Comparison of ENCODE assay signal across 8 mouse cellular contexts in the genomic region with DNA sequence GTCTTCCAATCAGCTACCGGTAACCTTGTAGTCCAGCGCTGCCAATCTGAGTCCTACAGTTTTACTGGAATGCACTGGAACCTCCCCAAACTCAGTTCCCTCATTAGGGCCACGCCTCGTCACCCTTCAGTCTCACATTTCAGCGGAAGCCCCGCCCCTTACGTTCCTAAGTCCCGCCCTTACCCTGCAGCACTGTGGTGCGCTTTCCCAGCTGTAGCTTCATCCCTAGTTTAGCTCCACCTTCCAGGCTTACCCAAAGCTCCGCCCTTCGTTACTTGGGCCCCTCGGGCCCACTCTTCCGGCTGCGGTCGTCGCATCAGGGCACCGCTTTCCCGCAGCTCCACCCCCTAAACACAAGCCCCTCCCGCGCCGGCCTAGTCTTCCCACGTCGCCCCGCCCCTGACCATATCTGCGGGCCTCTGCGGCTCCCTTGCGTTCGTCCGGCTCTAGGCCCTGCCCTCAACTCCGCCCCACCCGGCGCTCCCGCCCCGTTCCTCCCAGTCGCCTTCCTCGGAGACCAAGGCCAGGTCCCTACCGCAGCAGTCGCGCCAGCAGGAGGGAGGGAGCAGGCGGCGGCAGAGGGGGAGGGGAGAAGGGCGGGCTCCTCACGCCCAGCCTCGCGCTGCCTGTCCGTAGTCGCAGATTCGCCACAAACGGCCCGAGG. TPM values are rescaled to one million over a fixed set of nuclear protein-coding genes. Genes with fewer than 3 reads are reported as not detected.
DNase-seq lines count a peak whose midpoint lies in the region; ATAC-seq lines count a peak whose summit lies in the region.

No protein-coding gene starts in this region.

- peak; percentile 100 for DNase-seq in adrenal gland, adult (ENCODE audit: inconsistent age in 2 of 2, low spot score in 1 of 2)
- DNase-seq in embryo, embryonic 10.5 days (ENCODE audit: low spot score) = peak; percentile 99
- peak; percentile 100 for DNase-seq in gastrocnemius, postnatal 14 days
- peak; percentile 99 to 100 for DNase-seq in left cerebral cortex, postnatal 10 days (ENCODE audit: extremely low spot score in 1 of 2, low spot score in 2 of 2)
- peak; percentile 100 for DNase-seq in right cerebral cortex, postnatal 25 days
- DNase-seq in urinary bladder, postnatal 4 days (ENCODE audit: low spot score in 2 of 2) = peak; percentile 100

- ATAC-seq in inflammation-experienced regulatory T-cells, adult 6 months = peak; percentile 93
- peak; percentile 89 for ATAC-seq in megakaryocyte-erythroid progenitor cell, adult 5-6 weeks (replicated peaks; ENCODE audit: low FRiP score, low TSS enrichment, poor library complexity, severe bottlenecking)

- intact Hi-C loops in gastrocnemius, postnatal 14 days (cut with DNase I; ENCODE audit: low total_unique reads) = loop anchor here (10.0 kb wide), 1 partner anchor 272 kb away; no protein-coding TSS in a partner anchor
- intact Hi-C loops in left cerebral cortex, postnatal 10 days (cut with DNase I) = loop anchor here (10.0 kb wide), 1 partner anchor 902 kb away; no protein-coding TSS in a partner anchor

RNA-seq across cellular contexts. Expression of gene Brpf1, which starts 0.5 kb away (rescaled TPM):
- total RNA-seq in gastrocnemius, postnatal 14 days (2021) = 10 to 100 TPM in 1 of 2 experiments, 1 to 10 TPM in 1; 9.9 to 10.7 TPM
- 10 to 100 TPM in 2 of 3 experiments, 1 to 10 TPM in 1; 9.2 to 15.3 (median 13.7) TPM for polyA plus RNA-seq in inflammation-experienced regulatory T-cells, adult 6 months (2017; shearing (Covaris generic))
- 10 to 100 TPM; 24.7 TPM for total RNA-seq in left cerebral cortex, postnatal 10 days (2021)
- 45.0 and 53.5 TPM in 2 replicates for total RNA-seq in megakaryocyte-erythroid progenitor cell, adult 5-6 weeks (2014; fragmentation: Nextera tagmentation)
- total RNA-seq in megakaryocyte-erythroid progenitor cell, adult 5-6 weeks (2017) = 20.3 and 22.0 TPM in 2 replicates

RNA-seq across cellular contexts. Expression of gene Ogg1, which starts 20.3 kb away (rescaled TPM):
- total RNA-seq in gastrocnemius, postnatal 14 days (2021) = 1 to 10 TPM; 5.1 to 6.8 TPM
- polyA plus RNA-seq in inflammation-experienced regulatory T-cells, adult 6 months (2017; shearing (Covaris generic)) = 10 to 100 TPM; 12.7 to 23.8 (median 20.9) TPM
- total RNA-seq in left cerebral cortex, postnatal 10 days (2021) = 1 to 10 TPM; 5.5 to 6.4 TPM
- 9.9 and 23.7 TPM in 2 replicates for total RNA-seq in megakaryocyte-erythroid progenitor cell, adult 5-6 weeks (2014; fragmentation: Nextera tagmentation)
- 3.8 and 9.4 TPM in 2 replicates for total RNA-seq in megakaryocyte-erythroid progenitor cell, adult 5-6 weeks (2017)

RNA-seq across cellular contexts. Expression of gene Cpne9, which starts 24.3 kb away (rescaled TPM):
- under 1 TPM in 1 of 2 experiments, not detected in 1; 0.14 TPM for total RNA-seq in gastrocnemius, postnatal 14 days (2021)
- under 1 TPM in 2 of 3 experiments, not detected in 1; 0.21 to 0.22 TPM for polyA plus RNA-seq in inflammation-experienced regulatory T-cells, adult 6 months (2017; shearing (Covaris generic))
- 10 to 100 TPM; 21.0 to 22.3 TPM for total RNA-seq in left cerebral cortex, postnatal 10 days (2021)
- 0.74 and 0.99 TPM in 2 replicates for total RNA-seq in megakaryocyte-erythroid progenitor cell, adult 5-6 weeks (2014; fragmentation: Nextera tagmentation)
- total RNA-seq in megakaryocyte-erythroid progenitor cell, adult 5-6 weeks (2017) = 0.42 TPM in 1 of 2 replicates, not detected in the other

RNA-seq across cellular contexts. Expression of gene Camk1, which starts 37.3 kb away (rescaled TPM):
- total RNA-seq in gastrocnemius, postnatal 14 days (2021) = 10 to 100 TPM; 28.7 to 31.9 TPM
- 1 to 10 TPM; 1.3 to 2.6 (median 2.2) TPM for polyA plus RNA-seq in inflammation-experienced regulatory T-cells, adult 6 months (2017; shearing (Covaris generic))
- total RNA-seq in left cerebral cortex, postnatal 10 days (2021) = 100 to 1,000 TPM; 107 to 112 TPM
- total RNA-seq in megakaryocyte-erythroid progenitor cell, adult 5-6 weeks (2014; fragmentation: Nextera tagmentation) = 1.2 and 2.2 TPM in 2 replicates
- total RNA-seq in megakaryocyte-erythroid progenitor cell, adult 5-6 weeks (2017) = 2.9 and 17.8 TPM in 2 replicates

Comparison
In these comparisons a context has a peak if more than half of its experiments do, and no peak if none do; other contexts are left out.
1. Peak in every context shown above with its lines: DNase-seq and ATAC-seq.
2. RNA of gene Cpne9, which starts 24.3 kb away (total RNA-seq): 21.0 to 22.3 TPM in left cerebral cortex, postnatal 10 days; 0.42 to 0.99 TPM in megakaryocyte-erythroid progenitor cell, adult 5-6 weeks and 0.14 TPM in gastrocnemius, postnatal 14 days; every median in the first group is over 10 times any median in the second.